24 mouse cellular contexts compared by ENCODE assay signal in the genomic region with DNA sequence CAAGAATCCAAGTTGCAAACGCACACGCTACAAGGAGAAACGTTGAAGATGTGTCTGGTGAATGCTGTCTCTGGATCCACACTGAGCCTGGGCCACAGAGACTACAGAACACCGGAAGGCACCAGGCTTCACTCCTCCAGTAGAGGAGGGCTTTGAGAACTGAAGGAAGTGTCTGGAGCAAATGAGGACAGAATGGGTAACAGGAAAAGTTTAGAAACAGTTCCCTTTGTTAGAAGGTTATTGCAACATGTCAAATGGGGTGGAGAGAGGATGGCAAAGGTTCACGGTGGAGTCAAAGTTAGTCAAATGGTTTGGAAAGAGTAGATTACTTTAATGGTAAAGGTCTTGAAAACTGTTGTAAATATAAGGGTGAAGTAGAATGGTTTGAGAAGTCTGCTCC.
"Had no signal": no experiment of that assay in that cellular context is flagged by ENCODE, and none has a peak within 500 bp of the region (broad histone marks: within the 10 kb centered on the region; RNA-seq: fewer than 3 reads in every experiment).

No protein-coding gene starts in this region.

- H3K4me2 ChIP-seq: limb, embryonic 12.5 days; limb, embryonic 15.5 days; lung, embryonic 15.5 days; midbrain, embryonic 12.5 days; midbrain, embryonic 15.5 days; neural tube, embryonic 12.5 days; neural tube, embryonic 15.5 days had no signal

- H3K27ac ChIP-seq: layer of hippocampus, adult 2 months; limb, embryonic 12.5 days; limb, embryonic 15.5 days; liver, embryonic 14.5 days; lung, embryonic 15.5 days; midbrain, embryonic 12.5 days; midbrain, embryonic 15.5 days; neural tube, embryonic 12.5 days; neural tube, embryonic 15.5 days had no signal

- H3K27me3 ChIP-seq: limb, embryonic 15.5 days; lung, embryonic 15.5 days; midbrain, embryonic 12.5 days; midbrain, embryonic 15.5 days; neural tube, embryonic 12.5 days; neural tube, embryonic 15.5 days had no signal

- DNase-seq: kidney, adult 18-20 months; kidney, adult 9 months; kidney, postnatal 14 days; kidney, postnatal 4 days; layer of hippocampus, adult 9-11 months; left cerebral cortex, postnatal 4 days; lung, adult 18-20 months; lung, postnatal 14 days; right cerebral cortex, adult 18-20 months; right cerebral cortex, postnatal 14 days; right cerebral cortex, postnatal 4 days; thymus, adult 18-20 months; thymus, postnatal 36 days had no signal

- H3K9ac ChIP-seq: limb, embryonic 12.5 days; limb, embryonic 15.5 days; liver, embryonic 14.5 days; lung, embryonic 15.5 days; midbrain, embryonic 12.5 days; midbrain, embryonic 15.5 days; neural tube, embryonic 12.5 days; neural tube, embryonic 15.5 days had no signal

- H3K4me3 ChIP-seq: layer of hippocampus, adult 2 months; limb, embryonic 12.5 days; limb, embryonic 15.5 days; lung, embryonic 15.5 days; midbrain, embryonic 12.5 days; midbrain, embryonic 15.5 days; neural tube, embryonic 12.5 days; neural tube, embryonic 15.5 days had no signal

- ATAC-seq: inflammation-experienced regulatory T-cells, adult 6 months; intestine, embryonic 16.5 days; midbrain, embryonic 15.5 days had no signal

- H3K36me3 ChIP-seq: limb, embryonic 12.5 days; limb, embryonic 15.5 days; lung, embryonic 15.5 days; midbrain, embryonic 12.5 days; midbrain, embryonic 15.5 days; neural tube, embryonic 12.5 days; neural tube, embryonic 15.5 days had no signal

- H3K9me3 ChIP-seq: limb, embryonic 12.5 days; limb, embryonic 15.5 days; lung, embryonic 15.5 days; midbrain, embryonic 12.5 days; midbrain, embryonic 15.5 days; neural tube, embryonic 12.5 days; neural tube, embryonic 15.5 days had no signal

- H3K4me1 ChIP-seq: limb, embryonic 12.5 days; lung, embryonic 15.5 days; midbrain, embryonic 12.5 days; midbrain, embryonic 15.5 days; neural tube, embryonic 12.5 days had no signal
